Mouse (Mus musculus) hindbrain, embryonic 12.5 days (tissue): ENCODE measurements around the gene Dnhd1. TPM values are rescaled to one million over a fixed set of nuclear protein-coding genes. Genes with fewer than 3 reads are reported as not detected.

Experiments used
- polyA plus RNA-seq: library from polyadenylated mRNA; unstranded; fragments of >200 nt; fragmentation: Nextera tagmentation; extraction: Ambion mirVana; gene quantifications from 2 replicates; pipeline ENCODE4 v1.2.1, GENCODE M21; 2016

The Dnhd1 gene
- polyA plus RNA-seq, 1 experiment from 2014 or later: 1.2 TPM

Other genes with a start within 250 kb of the Dnhd1 start
- 0.19 TPM in 1 of 2 replicates, not detected in the other for gene Cnga4, start 246.3 kb upstream of the Dnhd1 start, polyA plus RNA-seq
- 0.46 and 0.92 TPM in 2 replicates for gene Cckbr, start 225.1 kb upstream of the Dnhd1 start, polyA plus RNA-seq
- 37.4 and 41.0 TPM in 2 replicates for gene Cavin3, start 168.5 kb upstream of the Dnhd1 start, polyA plus RNA-seq
- gene Smpd1, start 96.5 kb upstream of the Dnhd1 start, polyA plus RNA-seq: 56.2 and 57.7 TPM in 2 replicates
- 165 and 170 TPM in 2 replicates for gene Apbb1, start 69.2 kb upstream of the Dnhd1 start, polyA plus RNA-seq
- 0.21 and 0.27 TPM in 2 replicates for gene Hpx, start 50.7 kb upstream of the Dnhd1 start, polyA plus RNA-seq
- gene Trim3, start 17.3 kb upstream of the Dnhd1 start, polyA plus RNA-seq: 62.7 and 63.6 TPM in 2 replicates
- gene Timm10b, start 10.8 kb upstream of the Dnhd1 start, polyA plus RNA-seq: 127 and 151 TPM in 2 replicates
- gene Arfip2, start 10.4 kb upstream of the Dnhd1 start, polyA plus RNA-seq: 75.3 and 82.1 TPM in 2 replicates
- 9.3 and 11.3 TPM in 2 replicates for gene Gm45799, start 10.3 kb upstream of the Dnhd1 start, polyA plus RNA-seq
- gene Ilk, start 85.8 kb downstream of the Dnhd1 start, polyA plus RNA-seq: 216 and 226 TPM in 2 replicates
- 32.7 and 36.6 TPM in 2 replicates for gene Rrp8, start 86.6 kb downstream of the Dnhd1 start, polyA plus RNA-seq
- 146 and 171 TPM in 2 replicates for gene Taf10, start 93.5 kb downstream of the Dnhd1 start, polyA plus RNA-seq
- gene Tpp1, start 101.4 kb downstream of the Dnhd1 start, polyA plus RNA-seq: 47.4 and 49.5 TPM in 2 replicates
- 26.9 and 28.6 TPM in 2 replicates for gene Dchs1, start 136.8 kb downstream of the Dnhd1 start, polyA plus RNA-seq
- 218 and 251 TPM in 2 replicates for gene Mrpl17, start 160.3 kb downstream of the Dnhd1 start, polyA plus RNA-seq